Mouse (Mus musculus) spleen, adult 2 months (tissue): ENCODE measurements around the gene Slc12a7.

ENCODE experiments used
- CTCF ChIP-seq: fragments of 200-500 bp; IDR thresholded peaks from 2 replicates; pipeline ENCODE4 v1.5.1; 2011; ENCODE audit warnings: mild to moderate bottlenecking, inconsistent platforms; ENCODE audit not compliant: insufficient read depth, insufficient read length, insufficient replicate concordance; ENCODE audit errors: extremely low read depth
- POLR2A ChIP-seq: fragments of 200-500 bp; IDR thresholded peaks from 2 replicates; pipeline ENCODE4 v1.6.1; 2011; ENCODE audit warnings: low read depth, low read length, inconsistent platforms

- TF ChIP-seq POLR2A (no peak), CTCF (no peak)
These were observed 7.6 kb upstream of the Slc12a7 start for GRCm38 (mm10) chr13:73725315-73725714.
